Mouse (Mus musculus) bone marrow, adult 2 months (tissue): ENCODE results near the gene Ndufv1. TPM values are rescaled to one million over a fixed set of nuclear protein-coding genes. Genes with fewer than 3 reads are reported as not detected.
"Not testable (repeated sequence)": the region's sequence is repeated elsewhere in the genome, so short reads cannot be mapped to it uniquely, and the experiment has no call there.

Experiments used
- H3K27ac ChIP-seq: fragments of 200-500 bp; 2 replicates; pipeline ENCODE4 v1.5.1; 2012; ENCODE audit warnings: low read depth, mild to moderate bottlenecking, control low read depth, inconsistent platforms, low read length; ENCODE audit not compliant: control insufficient read depth, poor library complexity, insufficient read depth
- H3K4me1 ChIP-seq: fragments of 200-500 bp; 2 replicates; pipeline ENCODE4 v1.6.1; 2011; ENCODE audit warnings: low read length; ENCODE audit not compliant: control insufficient read depth, insufficient read depth
- H3K4me3 ChIP-seq: fragments of 200-500 bp; replicated peaks from 2 replicates; pipeline ENCODE3; 2011; ENCODE audit warnings: mild to moderate bottlenecking, low read depth, low read length, control low read depth; ENCODE audit not compliant: control insufficient read depth
- CTCF ChIP-seq: fragments of 200-500 bp; IDR thresholded peaks from 2 replicates; pipeline ENCODE4 v1.5.1; 2011; ENCODE audit warnings: low read length, control low read depth; ENCODE audit not compliant: control insufficient read depth, insufficient read depth
- POLR2A ChIP-seq: fragments of 200-500 bp; IDR thresholded peaks from 2 replicates; pipeline ENCODE4 v1.6.1; 2011; ENCODE audit warnings: low read depth, mild to moderate bottlenecking, control low read depth, low read length, borderline replicate concordance; ENCODE audit not compliant: control insufficient read depth
- WGBS: fragments of 180-500 bp; shearing (Covaris S2); methylation state at CpG from one replicate; pipeline ENCODE4 v1.1.7; 2018; 5-methylcytosine and 5-hydroxymethylcytosine counted together
- polyA plus RNA-seq: library from polyadenylated mRNA; stranded (reverse); fragments of >200 nt; gene quantifications from 2 replicates; pipeline ENCODE4 v1.2.4, GENCODE M21; 2011; ENCODE audit warnings: low replicate concordance; ENCODE audit not compliant: missing spikeins, insufficient read depth, insufficient read length

Ndufv1 gene
- polyA plus RNA-seq, 1 experiment: 118 TPM

DNA sequence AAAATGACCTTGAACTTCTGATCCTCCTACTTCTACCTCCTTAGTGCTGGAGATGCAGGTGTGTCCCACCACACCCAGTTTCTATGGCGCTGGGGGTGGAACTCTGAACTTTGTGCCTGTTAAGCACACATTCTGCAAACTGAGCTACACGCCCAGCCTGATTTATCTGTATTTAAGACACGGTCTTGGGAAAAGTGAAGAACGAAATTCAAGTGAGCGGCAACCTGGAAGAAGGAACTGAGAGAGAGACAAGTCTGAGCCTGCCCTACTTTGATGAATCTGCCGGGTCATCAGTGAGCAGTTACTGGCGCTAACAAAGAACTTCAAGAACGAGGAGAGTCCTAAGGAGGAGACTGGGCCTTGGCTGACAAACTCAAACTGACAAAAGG lies 34.3 kb upstream of the Ndufv1 start:
- peak overlapping the region; percentile 57 for H3K27ac ChIP-seq
- WGBS: 67% methylated on average over 8 of the region's 8 CpGs
- no peak for TF ChIP-seq POLR2A
- TF ChIP-seq CTCF: no peak
- peaks cover 2% of the 10 kb centered on the region; the same call in 1 of the 2 replicates for H3K4me1 ChIP-seq
- no peak overlapping the region for H3K4me3 ChIP-seq

- Histone ChIP-seq H3K4me1 (peaks cover 2% of the 10 kb centered on the region; the same call in 1 of the 2 replicates), H3K27ac (peak within 1 kb of the TSS; percentile 81), H3K4me3 (no peak within 1 kb of the TSS)
- WGBS: 48% methylated on average over 16 of the region's 16 CpGs
- TF ChIP-seq CTCF (no peak), POLR2A (no peak)
Measured at GRCm38 (mm10) chr19:4045966-4046865, 33.6 kb upstream of the Ndufv1 start, which contains the start of gene Gstp2. Gstp2 (minus strand) TSS chr19:4046023.

GRCm38 (mm10) chr19:4044109-4044508 lies 31.5 kb upstream of the Ndufv1 start:
- H3K4me3 ChIP-seq: not testable (repeated sequence)
- WGBS: 41% methylated on average over 5 of the region's 5 CpGs

GRCm38 (mm10) chr19:4042124-4042523 lies 29.5 kb upstream of the Ndufv1 start:
- TF ChIP-seq POLR2A (no peak), CTCF (no peak)
- 84% methylated on average over 14 of the region's 14 CpGs for WGBS
- Histone ChIP-seq H3K27ac (no peak overlapping the region), H3K4me1 (peaks cover 2% of the 10 kb centered on the region; the same call in 1 of the 2 replicates), H3K4me3 (no peak overlapping the region)

More at GRCm38 (mm10) chr19:4044109-4044508, 31.5 kb upstream of the Ndufv1 start:
- H3K4me1 ChIP-seq, H3K27ac ChIP-seq: not testable (repeated sequence)

- H3K4me3 ChIP-seq, H3K4me1 ChIP-seq, H3K27ac ChIP-seq: not testable (repeated sequence)
- WGBS: 88% methylated on average over 4 of the region's 4 CpGs
Measured at GRCm38 (mm10) chr19:4041500-4041899, 28.9 kb upstream of the Ndufv1 start.

- not testable (repeated sequence) for H3K4me1 ChIP-seq, H3K4me3 ChIP-seq, H3K27ac ChIP-seq
- 73% methylated on average over 5 of the region's 5 CpGs for WGBS
Measured at GRCm38 (mm10) chr19:4040941-4041340, 28.3 kb upstream of the Ndufv1 start.

DNA sequence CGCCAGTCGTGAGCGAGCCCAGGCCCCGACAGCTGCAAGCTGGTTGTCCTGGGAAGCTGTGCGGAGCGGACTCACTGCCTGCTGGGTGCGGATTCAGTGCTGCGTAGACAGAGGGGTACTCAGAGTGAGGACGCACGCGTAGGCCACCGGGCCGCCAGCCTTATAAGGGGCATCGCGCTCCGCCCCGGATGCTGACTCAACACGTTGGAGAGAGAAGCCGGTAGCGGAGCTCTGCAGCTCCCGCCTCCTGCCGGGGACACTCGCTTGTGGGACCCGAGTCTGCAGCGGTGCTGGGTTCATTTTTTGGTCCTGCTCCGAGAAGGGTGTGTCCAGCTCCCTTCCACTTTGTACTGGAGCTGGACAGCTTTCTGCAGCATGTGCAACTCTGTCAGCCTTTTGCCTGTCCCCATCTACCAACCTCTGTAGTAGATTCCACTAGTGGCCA lies 25.2 kb upstream of the Ndufv1 start, which contains the start of gene Gstp1:
TSS of gene Gstp1 (minus strand) at position 198 of the 445 bp plus-strand sequence.
- H3K27ac ChIP-seq: peak within 1 kb of the TSS; percentile 62
- WGBS: under 1% methylated on average over 26 of the region's 26 CpGs
- TF ChIP-seq POLR2A (peak; percentile 92), CTCF (no peak)
- H3K4me1 ChIP-seq: no peaks in the 10 kb centered on the region; the same call in 1 of the 2 replicates
- peak within 1 kb of the TSS; percentile 87 for H3K4me3 ChIP-seq

- peak overlapping the region; percentile 87 for H3K4me3 ChIP-seq
- 26% methylated on average over 8 of the region's 8 CpGs for WGBS
- not testable (repeated sequence) for H3K4me1 ChIP-seq
- H3K27ac ChIP-seq: peak overlapping the region; percentile 62
Measured at GRCm38 (mm10) chr19:4037154-4037787, 24.7 kb upstream of the Ndufv1 start.
